In genomic region chr19:34212489-34213250, GRCm38 (mm10) we compare ENCODE assay signal across 34 mouse cellular contexts. TPM values are rescaled to one million over a fixed set of nuclear protein-coding genes. Genes with fewer than 3 reads are reported as not detected.
A peak's percentile ranks its signal among the peaks of the same experiment; 100 is the strongest.
DNase-seq lines count a peak whose midpoint lies in the region; ATAC-seq and TF ChIP-seq lines count a peak whose summit lies in the region.
"Had no signal": no experiment of that assay in that cellular context is flagged by ENCODE, and none has a peak within 500 bp of the region (broad histone marks: within the 10 kb centered on the region; RNA-seq: fewer than 3 reads in every experiment).

No protein-coding gene starts in this region.

- TF ChIP-seq CTCF in small intestine, adult 2 months (IDR thresholded peaks at IDR 0.05; ENCODE audit: extremely low read depth, insufficient read length, insufficient replicate concordance, low read depth, low read length), result no peak

- no peaks in the 10 kb centered on the region for H3K27me3 ChIP-seq in lung, embryonic 15.5 days
- H3K27me3 ChIP-seq in intestine, embryonic 16.5 days (replicated peaks; ENCODE audit: control insufficient read depth, insufficient read depth, low read length), result no peaks in the 10 kb centered on the region
- no peaks in the 10 kb centered on the region for H3K27me3 ChIP-seq in small intestine, adult 2 months (ENCODE audit: control insufficient read depth, insufficient read depth, low read length)
- H3K27me3 ChIP-seq: embryonic facial prominence, embryonic 12.5 days; forebrain, embryonic 15.5 days; hindbrain, embryonic 13.5 days; limb, embryonic 13.5 days; midbrain, embryonic 13.5 days had no signal

- DNase-seq in lung, postnatal 10 days, result no peak
- peak; percentile 22 for DNase-seq in adipocyte (ENCODE audit: low spot score)
- no peak for DNase-seq in heart, adult 18-20 months
- DNase-seq: adrenal gland, postnatal 25 days; cerebellum, adult 11-12 months; cerebellum, adult 9-11 months; embryo, embryonic 11 days; gastrocnemius, postnatal 25 days; heart, adult 11 months; heart, postnatal 36 days; kidney, adult 2 months; kidney, postnatal 36 days; lung, embryonic 14.5 days; right cerebral cortex, postnatal 14 days; spleen, adult 18-20 months; thymus, adult 18-20 months; thymus, postnatal 4 days had no signal

- peak overlapping the region; percentile 8; the same call in 1 of the 2 replicates for H3K4me2 ChIP-seq in lung, embryonic 15.5 days
- H3K4me2 ChIP-seq in intestine, embryonic 16.5 days (ENCODE audit: low read depth, low read length), result no peak overlapping the region; the same call in 1 of the 2 replicates
- H3K4me2 ChIP-seq: embryonic facial prominence, embryonic 12.5 days; forebrain, embryonic 15.5 days; heart, embryonic 11.5 days; hindbrain, embryonic 13.5 days; limb, embryonic 13.5 days; lung, embryonic 14.5 days; midbrain, embryonic 13.5 days had no signal

- no peak overlapping the region for H3K27ac ChIP-seq in lung, embryonic 15.5 days
- peak overlapping the region; percentile 52; the same call in 1 of the 2 replicates for H3K27ac ChIP-seq in intestine, embryonic 16.5 days (ENCODE audit: low read length)
- peak overlapping the region; percentile 7; the same call in 1 of the 2 replicates for H3K27ac ChIP-seq in small intestine, adult 2 months (ENCODE audit: insufficient read depth, low read depth, low read length)
- H3K27ac ChIP-seq: embryonic facial prominence, embryonic 12.5 days; forebrain, embryonic 10.5 days; forebrain, embryonic 15.5 days; hindbrain, embryonic 13.5 days; limb, embryonic 13.5 days; midbrain, embryonic 13.5 days had no signal

- H3K9ac ChIP-seq in lung, embryonic 15.5 days, result no peak overlapping the region
- H3K9ac ChIP-seq in intestine, embryonic 16.5 days (ENCODE audit: low read depth, low read length), result no peak overlapping the region
- H3K9ac ChIP-seq: embryonic facial prominence, embryonic 12.5 days; forebrain, embryonic 15.5 days; hindbrain, embryonic 13.5 days; limb, embryonic 13.5 days; lung, embryonic 14.5 days; midbrain, embryonic 13.5 days had no signal

- peak; percentile 75; the same call in 1 of the 2 replicates for ATAC-seq in lung, embryonic 15.5 days (ENCODE audit: borderline replicate concordance, extremely low read depth, low FRiP score, low TSS enrichment)
- no peak for ATAC-seq in intestine, embryonic 16.5 days
- no peak for ATAC-seq in inflammation-experienced regulatory T-cells, adult 6 months
- ATAC-seq: CD4-positive, CD25-positive, alpha-beta regulatory T cell, adult 4 months; forebrain, embryonic 15.5 days; midbrain, embryonic 13.5 days had no signal

- peaks cover 24% of the 10 kb centered on the region for H3K4me1 ChIP-seq in lung, embryonic 15.5 days
- peaks cover 22% of the 10 kb centered on the region for H3K4me1 ChIP-seq in intestine, embryonic 16.5 days (ENCODE audit: control insufficient read depth, insufficient read depth, low read length)
- H3K4me1 ChIP-seq in small intestine, adult 2 months (ENCODE audit: control insufficient read depth, insufficient read depth, insufficient read length, low read length), result peaks cover 32% of the 10 kb centered on the region
- H3K4me1 ChIP-seq: embryonic facial prominence, embryonic 12.5 days; forebrain, embryonic 10.5 days; midbrain, embryonic 13.5 days had no signal

- H3K4me3 ChIP-seq in lung, embryonic 15.5 days, result no peak overlapping the region
- no peak overlapping the region for H3K4me3 ChIP-seq in intestine, embryonic 16.5 days (ENCODE audit: low read length)
- no peak overlapping the region for H3K4me3 ChIP-seq in small intestine, adult 2 months (ENCODE audit: low read depth, low read length)
- H3K4me3 ChIP-seq: embryonic facial prominence, embryonic 12.5 days; forebrain, embryonic 10.5 days; forebrain, embryonic 15.5 days; hindbrain, embryonic 13.5 days; limb, embryonic 13.5 days; midbrain, embryonic 13.5 days had no signal

- TF ChIP-seq POLR2A in small intestine, adult 2 months (IDR thresholded peaks at IDR 0.05; ENCODE audit: low read depth, low read length), result no peak

- WGBS in lung, embryonic 15.5 days, result 55% methylated on average over 12 of the region's 12 CpGs
- WGBS in intestine, embryonic 16.5 days, result 67% methylated on average over 12 of the region's 12 CpGs
- WGBS in small intestine, adult 2 months, result 49% methylated on average over 12 of the region's 12 CpGs

- H3K36me3 ChIP-seq in lung, embryonic 15.5 days, result no peaks in the 10 kb centered on the region
- H3K36me3 ChIP-seq in intestine, embryonic 16.5 days (ENCODE audit: control insufficient read depth, insufficient read depth, low read length), result no peaks in the 10 kb centered on the region
- H3K36me3 ChIP-seq in small intestine, adult 2 months (ENCODE audit: control insufficient read depth, insufficient read depth, low read length), result no peaks in the 10 kb centered on the region
- H3K36me3 ChIP-seq: embryonic facial prominence, embryonic 12.5 days; forebrain, embryonic 10.5 days; forebrain, embryonic 15.5 days; hindbrain, embryonic 13.5 days; limb, embryonic 13.5 days; midbrain, embryonic 13.5 days had no signal

- H3K9me3 ChIP-seq in lung, embryonic 15.5 days, result no peaks in the 10 kb centered on the region
- H3K9me3 ChIP-seq in intestine, embryonic 16.5 days (ENCODE audit: control insufficient read depth, low read length), result no peaks in the 10 kb centered on the region
- H3K9me3 ChIP-seq: embryonic facial prominence, embryonic 12.5 days; forebrain, embryonic 10.5 days; forebrain, embryonic 15.5 days; hindbrain, embryonic 13.5 days; limb, embryonic 13.5 days; midbrain, embryonic 13.5 days had no signal

RNA-seq across cellular contexts. Expression of gene Stambpl1, which starts 20.6 kb away (rescaled TPM):
- 9.2 and 11.5 TPM in 2 replicates for polyA plus RNA-seq in lung, embryonic 15.5 days (2015; fragmentation: Nextera tagmentation; extraction: Ambion mirVana)
- polyA plus RNA-seq in intestine, embryonic 16.5 days (2015; fragmentation: Nextera tagmentation; extraction: Ambion mirVana), result 22.9 and 24.3 TPM in 2 replicates
- polyA plus RNA-seq in small intestine, adult 2 months (2012; rRNA removed), result 2.6 and 6.8 TPM in 2 replicates
- total RNA-seq in heart, adult 18-20 months (2021), result 1 to 10 TPM; 3.1 to 3.9 TPM
- polyA plus RNA-seq in inflammation-experienced regulatory T-cells, adult 6 months (2017; shearing (Covaris generic)), result 10 to 100 TPM; 55.7 to 96.7 (median 78.8) TPM

RNA-seq across cellular contexts. Expression of gene Acta2, which starts 42.7 kb away (rescaled TPM):
- polyA plus RNA-seq in lung, embryonic 15.5 days (2015; fragmentation: Nextera tagmentation; extraction: Ambion mirVana), result 801 and 904 TPM in 2 replicates
- 1,466 and 1,574 TPM in 2 replicates for polyA plus RNA-seq in intestine, embryonic 16.5 days (2015; fragmentation: Nextera tagmentation; extraction: Ambion mirVana)
- 432 and 487 TPM in 2 replicates for polyA plus RNA-seq in small intestine, adult 2 months (2012; rRNA removed)
- 100 to 1,000 TPM in 1 of 2 experiments, 10 to 100 TPM in 1; 89.3 to 104 TPM for total RNA-seq in heart, adult 18-20 months (2021)
- under 1 TPM in 2 of 3 experiments, not detected in 1; 0.16 to 0.64 TPM for polyA plus RNA-seq in inflammation-experienced regulatory T-cells, adult 6 months (2017; shearing (Covaris generic))
- total RNA-seq: megakaryocyte-erythroid progenitor cell, adult 5-6 weeks had no signal

RNA-seq across cellular contexts. Expression of gene Ankrd22, which starts 46.8 kb away (rescaled TPM):
- polyA plus RNA-seq in lung, embryonic 15.5 days (2015; fragmentation: Nextera tagmentation; extraction: Ambion mirVana), result 0.16 and 0.67 TPM in 2 replicates
- 2.6 TPM in 2 replicates for polyA plus RNA-seq in intestine, embryonic 16.5 days (2015; fragmentation: Nextera tagmentation; extraction: Ambion mirVana)
- polyA plus RNA-seq in small intestine, adult 2 months (2012; rRNA removed), result 0.19 TPM in 1 of 2 replicates, not detected in the other
- not detected for total RNA-seq in heart, adult 18-20 months (2021)
- polyA plus RNA-seq in inflammation-experienced regulatory T-cells, adult 6 months (2017; shearing (Covaris generic)), result not detected
- total RNA-seq: adrenal gland, adult 18-20 months; adrenal gland, postnatal 25 days; gastrocnemius, adult 18-20 months; gastrocnemius, postnatal 25 days; heart, postnatal 36 days; megakaryocyte-erythroid progenitor cell, adult 5-6 weeks had no signal
- polyA plus RNA-seq: CD4-positive, CD25-positive, alpha-beta regulatory T cell, adult 4 months; forebrain, embryonic 15.5 days; frontal cortex, adult 2 months; heart, embryonic 11.5 days; hindbrain, embryonic 13.5 days; kidney, adult 2 months; lung, embryonic 14.5 days; midbrain, embryonic 13.5 days; neural tube, embryonic 14.5 days had no signal

Comparison
In these comparisons a context has a peak if more than half of its experiments do, and no peak if none do; other contexts are left out.
1. RNA of gene Acta2, which starts 42.7 kb away (polyA plus RNA-seq): 1,466 to 1,574 TPM in intestine, embryonic 16.5 days, 801 to 904 TPM in lung, embryonic 15.5 days and 432 to 487 TPM in small intestine, adult 2 months; 0.16 to 0.64 TPM in inflammation-experienced regulatory T-cells, adult 6 months; every median in the first group is over 100 times any median in the second.